Mouse (Mus musculus) limb, embryonic 14.5 days (tissue): Measurements from ENCODE around the gene Ier3. TPM values are rescaled to one million over a fixed set of nuclear protein-coding genes. Genes with fewer than 3 reads are reported as not detected.

Experiments used
- ATAC-seq: fragments of 200-750 bp; cut with Nextera tagmentation; 2 replicates; pipeline ENCODE4 v1.8.0; 2017; ENCODE audit warnings: low read depth, moderate number of reproducible peaks, moderate TSS enrichment; ENCODE audit not compliant: low FRiP score
- DNase-seq: peaks from one replicate; pipeline ENCODE4 v3.0.0-alpha.2; 2015; ENCODE audit warnings: low spot score
- H3K27ac ChIP-seq: fragments of 300-500 bp; sonication (generic); replicated peaks from 2 replicates; pipeline ENCODE4 v1.5.1; 2014; ENCODE audit warnings: low read depth, mild to moderate bottlenecking, low read length, moderate library complexity, mixed read lengths
- H3K27me3 ChIP-seq: fragments of 300-500 bp; sonication (generic); 2 replicates; pipeline ENCODE4 v1.6.1; 2014; ENCODE audit warnings: low read length, mixed read lengths; ENCODE audit not compliant: control insufficient read depth, insufficient read depth
- H3K36me3 ChIP-seq: fragments of 300-500 bp; sonication (generic); 2 replicates; pipeline ENCODE4 v1.6.1; 2014; ENCODE audit warnings: mild to moderate bottlenecking, low read length, moderate library complexity, mixed read lengths; ENCODE audit not compliant: control insufficient read depth, insufficient read depth
- H3K4me1 ChIP-seq: fragments of 300-500 bp; sonication (generic); 2 replicates; pipeline ENCODE4 v1.6.1; 2014; ENCODE audit warnings: antibody characterized with exemption, low read length, mixed read lengths; ENCODE audit not compliant: control insufficient read depth, insufficient read depth
- H3K4me2 ChIP-seq: fragments of 300-500 bp; sonication (generic); replicated peaks from 2 replicates; pipeline ENCODE4 v1.6.1; 2014; ENCODE audit warnings: low read depth, mild to moderate bottlenecking, low read length, moderate library complexity; ENCODE audit not compliant: severe bottlenecking
- H3K4me3 ChIP-seq: fragments of 300-500 bp; sonication (generic); replicated peaks from 2 replicates; pipeline ENCODE4 v1.5.1; 2014; ENCODE audit warnings: low read length
- H3K9ac ChIP-seq: fragments of 300-500 bp; sonication (generic); 2 replicates; pipeline ENCODE4 v1.6.1; 2014; ENCODE audit warnings: mild to moderate bottlenecking, low read depth, low read length, moderate library complexity; ENCODE audit not compliant: severe bottlenecking
- H3K9me3 ChIP-seq: fragments of 300-500 bp; sonication (generic); 2 replicates; pipeline ENCODE4 v1.6.1; 2016; ENCODE audit warnings: low read length; ENCODE audit not compliant: control insufficient read depth
- POLR2A ChIP-seq: fragments of 200-500 bp; IDR thresholded peaks from 2 replicates; pipeline ENCODE4 v1.8.0; 2012; ENCODE audit warnings: inconsistent platforms, mild to moderate bottlenecking, moderate library complexity, borderline replicate concordance; ENCODE audit not compliant: insufficient read depth, insufficient read length; ENCODE audit errors: extremely low read depth
- WGBS: fragments of 180-500 bp; shearing (Covaris S2); extraction: QIAGEN DNeasy Blood & Tissue Kit; methylation state at CpG from one replicate; pipeline ENCODE4 v1.1.7; 2014; 5-methylcytosine and 5-hydroxymethylcytosine counted together
- polyA plus RNA-seq, 2 experiments: library from polyadenylated mRNA; depleted of rRNA in 1 of 2; stranded (reverse) in 1 of 2; unstranded in 1 of 2; fragments of >200 nt; fragmentation: Nextera tagmentation in 1 of 2; extraction: Ambion mirVana in 1 of 2; gene quantifications; 2 replicates each; pipeline versions ENCODE4 v1.2.1 to v1.2.3; 2012 to 2014

The Ier3 gene
- polyA plus RNA-seq, 2 experiments, result 8.8 to 10.8 TPM

DNA sequence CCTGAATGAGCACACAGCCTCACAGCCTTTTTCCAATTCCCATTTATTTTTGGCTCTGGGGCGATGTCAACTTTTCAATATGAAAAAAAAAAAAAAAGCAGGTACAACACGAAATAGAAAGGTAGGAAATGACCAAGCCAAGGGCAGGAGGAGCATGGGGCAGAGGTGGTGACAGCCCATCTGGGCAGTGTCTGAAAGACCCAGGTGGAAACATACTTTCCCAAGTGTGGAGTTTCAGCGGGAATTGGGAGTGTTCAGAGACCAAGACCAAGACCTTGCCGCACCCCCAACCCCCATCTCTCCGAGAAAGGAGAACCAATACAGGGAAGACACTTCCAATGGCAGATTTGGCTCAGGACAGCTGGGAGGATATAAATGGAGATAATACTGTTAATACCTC is 12.4 kb downstream of the Ier3 start:
- Histone ChIP-seq H3K4me2 (no peak overlapping the region), H3K27me3 (no peaks in the 10 kb centered on the region), H3K36me3 (peaks cover 63% of the 10 kb centered on the region), H3K9ac (no peak overlapping the region), H3K4me1 (peaks cover 23% of the 10 kb centered on the region), H3K27ac (no peak overlapping the region), H3K9me3 (no peaks in the 10 kb centered on the region), H3K4me3 (0 out of 2 replicates have a peak overlapping the region, but pooled peaks have one; percentile 52)
- no peak for TF ChIP-seq POLR2A
- ATAC-seq (no peak), DNase-seq (no peak)
- 56% methylated on average over 5 of the region's 5 CpGs for WGBS

GRCm38 (mm10) chr17:35834696-35835422 is 13.4 kb downstream of the Ier3 start:
- Histone ChIP-seq H3K4me2 (peak overlapping the region; percentile 74), H3K4me1 (peaks cover 28% of the 10 kb centered on the region), H3K4me3 (peak overlapping the region; percentile 52), H3K9me3 (no peaks in the 10 kb centered on the region), H3K27me3 (no peaks in the 10 kb centered on the region), H3K36me3 (peaks cover 63% of the 10 kb centered on the region), H3K27ac (no peak overlapping the region), H3K9ac (0 out of 2 replicates have a peak overlapping the region, but pooled peaks have one; percentile 25)
- DNase-seq (no peak), ATAC-seq (no peak)
- WGBS, result 73% methylated on average over 26 of the region's 26 CpGs
- TF ChIP-seq POLR2A, result no peak

DNA sequence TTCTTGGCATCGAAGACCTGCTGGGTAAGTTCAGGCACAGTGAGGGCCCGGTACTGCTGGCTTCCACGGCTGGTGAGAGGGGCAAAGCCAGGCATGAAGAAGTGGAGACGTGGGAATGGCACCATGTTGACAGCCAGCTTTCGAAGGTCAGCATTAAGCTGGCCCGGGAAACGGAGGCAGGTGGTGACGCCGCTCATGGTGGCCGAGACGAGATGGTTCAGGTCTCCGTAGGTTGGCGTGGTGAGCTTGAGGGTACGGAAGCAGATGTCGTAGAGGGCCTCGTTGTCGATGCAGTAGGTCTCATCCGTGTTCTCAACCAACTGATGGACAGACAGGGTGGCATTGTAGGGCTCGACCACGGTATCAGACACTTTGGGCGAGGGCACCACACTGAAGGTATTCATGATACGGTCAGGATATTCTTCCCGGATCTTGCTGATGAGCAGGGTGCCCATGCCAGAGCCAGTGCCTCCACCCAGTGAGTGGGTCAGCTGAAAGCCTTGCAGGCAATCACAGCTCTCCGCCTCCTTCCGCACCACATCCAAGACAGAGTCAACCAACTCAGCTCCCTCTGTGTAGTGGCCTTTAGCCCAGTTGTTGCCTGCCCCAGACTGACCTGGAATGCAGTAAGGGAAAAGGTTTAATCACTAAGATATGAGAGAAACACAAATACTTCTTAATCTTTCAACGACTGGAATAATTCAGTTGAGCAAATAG is 14.1 kb downstream of the Ier3 start:
- peaks cover 26% of the 10 kb centered on the region for H3K4me1 ChIP-seq
- no peak overlapping the region for H3K27ac ChIP-seq
- H3K27me3 ChIP-seq, result no peaks in the 10 kb centered on the region
- peak overlapping the region; percentile 74 for H3K4me2 ChIP-seq
- H3K36me3 ChIP-seq, result peaks cover 60% of the 10 kb centered on the region
- no peak for ATAC-seq
- H3K4me3 ChIP-seq, result peak overlapping the region; percentile 52
- no peak for DNase-seq
- WGBS, result 74% methylated on average over 26 of the region's 26 CpGs
- TF ChIP-seq POLR2A, result no peak
- 0 out of 2 replicates have a peak overlapping the region, but pooled peaks have one; percentile 25 for H3K9ac ChIP-seq
- no peaks in the 10 kb centered on the region for H3K9me3 ChIP-seq

- H3K4me1 ChIP-seq, result peaks cover 26% of the 10 kb centered on the region
- peak overlapping the region; percentile 74 for H3K4me2 ChIP-seq
- ATAC-seq, result no peak
- H3K4me3 ChIP-seq, result peak overlapping the region; percentile 52
- peak; percentile 98 for DNase-seq
- WGBS, result 7% methylated on average over 24 of the region's 24 CpGs
- peak overlapping the region; percentile 92 for H3K9ac ChIP-seq
- H3K36me3 ChIP-seq, result peaks cover 56% of the 10 kb centered on the region
- H3K9me3 ChIP-seq, result no peaks in the 10 kb centered on the region
- no peak for TF ChIP-seq POLR2A
- H3K27me3 ChIP-seq, result no peaks in the 10 kb centered on the region
- H3K27ac ChIP-seq, result peak overlapping the region; percentile 92
Measured at GRCm38 (mm10) chr17:35836178-35836965, 14.9 kb downstream of the Ier3 start.

- Histone ChIP-seq H3K4me2 (peak overlapping the region; percentile 74), H3K36me3 (peaks cover 50% of the 10 kb centered on the region), H3K9me3 (no peaks in the 10 kb centered on the region), H3K4me1 (peaks cover 26% of the 10 kb centered on the region), H3K9ac (peak overlapping the region; percentile 92), H3K27me3 (no peaks in the 10 kb centered on the region), H3K4me3 (peak overlapping the region; percentile 52), H3K27ac (peak overlapping the region; percentile 92)
- under 1% methylated on average over 23 of the region's 25 CpGs for WGBS
- TF ChIP-seq POLR2A, result no peak
- peak; percentile 44 for ATAC-seq
- peak; percentile 96 for DNase-seq
Measured at GRCm38 (mm10) chr17:35836991-35837422, 15.5 kb downstream of the Ier3 start.
